8 mouse cellular contexts compared by ENCODE assay signal in the genomic region with DNA sequence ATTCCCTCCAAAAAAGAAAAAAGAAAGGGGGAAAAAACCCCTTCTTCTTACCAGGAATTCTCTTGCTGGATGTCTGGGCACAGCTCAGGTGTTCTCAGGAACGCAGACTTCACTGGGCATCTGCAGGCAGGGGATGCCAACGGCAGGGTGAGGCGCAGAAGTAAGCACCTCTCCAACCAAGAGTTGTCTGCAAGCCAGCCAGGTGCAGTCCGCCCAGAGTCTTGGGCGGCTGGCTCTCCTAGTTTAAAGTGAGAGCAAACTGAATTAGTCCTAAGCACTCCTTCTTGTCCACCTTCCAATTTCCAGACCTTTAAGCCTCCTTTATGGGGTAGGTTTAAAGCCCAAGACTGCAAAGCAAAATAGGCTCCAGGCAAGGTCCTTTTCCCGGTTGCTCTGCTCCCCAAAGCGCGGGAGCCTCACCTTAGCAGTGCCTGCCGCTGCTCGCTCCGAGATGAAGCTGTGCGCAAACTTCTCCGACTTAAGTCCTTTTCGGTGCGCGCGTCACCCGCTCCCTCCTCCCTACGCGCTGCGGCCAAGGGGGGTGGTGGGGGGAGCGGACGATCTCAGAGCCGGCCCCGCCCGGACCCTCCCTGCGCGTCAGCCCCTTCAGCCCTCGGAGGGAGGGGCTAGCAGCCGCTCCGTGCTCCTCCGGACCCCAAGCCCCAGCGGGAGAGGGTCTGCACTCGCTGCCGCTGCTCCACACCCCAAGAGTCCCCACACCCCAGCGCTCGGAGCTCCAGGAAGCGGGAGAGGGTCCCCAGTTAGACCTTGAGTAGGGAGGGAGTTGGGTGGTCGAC. TPM values are rescaled to one million over a fixed set of nuclear protein-coding genes. Genes with fewer than 3 reads are reported as not detected.
DNase-seq lines count a peak whose midpoint lies in the region; ATAC-seq lines count a peak whose summit lies in the region.

No protein-coding gene starts in this region.

- no peak overlapping the region for H3K27ac ChIP-seq in hindbrain, embryonic 16.5 days (ENCODE audit: low read depth, low read length)

- H3K4me1 ChIP-seq in hindbrain, embryonic 16.5 days (ENCODE audit: control insufficient read depth, insufficient read depth, low read depth, low read length), result peaks cover 12% of the 10 kb centered on the region

- no peaks in the 10 kb centered on the region for H3K9me3 ChIP-seq in hindbrain, embryonic 16.5 days (ENCODE audit: control insufficient read depth, low read length)

- under 1% methylated on average over 39 of the region's 39 CpGs for WGBS in hindbrain, embryonic 16.5 days

- peak overlapping the region; percentile 50 for H3K9ac ChIP-seq in hindbrain, embryonic 16.5 days (ENCODE audit: low read depth, low read length)

- DNase-seq in frontal cortex, postnatal 10 days (ENCODE audit: low spot score in 2 of 2), result no peak
- DNase-seq in brain, adult 2 months (ENCODE audit: low read depth, low spot score), result peak; percentile 23
- no peak for DNase-seq in layer of hippocampus, adult 11-12 months (ENCODE audit: low spot score)
- DNase-seq in thymus, adult 18-20 months, result no peak
- DNase-seq in adrenal gland, postnatal 36 days, result no peak

- ATAC-seq in frontal cortex, adult (ENCODE audit: low TSS enrichment), result peak; percentile 38; the same call in 1 of the 2 replicates
- peak; percentile 72 for ATAC-seq in hindbrain, embryonic 16.5 days
- 0 out of 2 replicates have a peak, but pooled peaks have one; percentile 31 for ATAC-seq in megakaryocyte progenitor cell, adult 5-6 weeks (replicated peaks; ENCODE audit: poor library complexity)

- H3K4me3 ChIP-seq in hindbrain, embryonic 16.5 days (ENCODE audit: low read length), result peak overlapping the region; percentile 59

- H3K36me3 ChIP-seq in hindbrain, embryonic 16.5 days (ENCODE audit: control insufficient read depth, insufficient read depth, low read length), result no peaks in the 10 kb centered on the region

- peak overlapping the region; percentile 100 for H3K4me2 ChIP-seq in hindbrain, embryonic 16.5 days (ENCODE audit: low read length)

- H3K27me3 ChIP-seq in hindbrain, embryonic 16.5 days (replicated peaks; ENCODE audit: control insufficient read depth, insufficient read depth, low read length), result peaks cover 27% of the 10 kb centered on the region

RNA-seq across cellular contexts. Expression of a gene that starts 1.1 kb away (rescaled TPM):
- 6.3 and 8.7 TPM in 2 replicates for polyA plus RNA-seq in hindbrain, embryonic 16.5 days (2015; fragmentation: Nextera tagmentation; extraction: Ambion mirVana)
- not detected in 2 replicates for total RNA-seq in megakaryocyte progenitor cell, adult 5-6 weeks (2015)
- not detected in 2 replicates for total RNA-seq in megakaryocyte progenitor cell, adult 5-6 weeks (2017)
- total RNA-seq in adrenal gland, postnatal 36 days (2021), result not detected
